Mouse (Mus musculus) heart, adult 2 months (tissue): ENCODE data around the gene Mphosph9.

Experiments used
- EP300 ChIP-seq: fragments of 200-500 bp; IDR thresholded peaks from 2 replicates; pipeline ENCODE4 v1.6.1; 2011; ENCODE audit warnings: low read depth, low read length, control low read depth; ENCODE audit not compliant: insufficient read depth
- POLR2A ChIP-seq: fragments of 200-500 bp; IDR thresholded peaks from 2 replicates; pipeline ENCODE4 v1.6.1; 2011; ENCODE audit warnings: mild to moderate bottlenecking, low read depth, low read length, control low read depth; ENCODE audit not compliant: insufficient read depth

DNA sequence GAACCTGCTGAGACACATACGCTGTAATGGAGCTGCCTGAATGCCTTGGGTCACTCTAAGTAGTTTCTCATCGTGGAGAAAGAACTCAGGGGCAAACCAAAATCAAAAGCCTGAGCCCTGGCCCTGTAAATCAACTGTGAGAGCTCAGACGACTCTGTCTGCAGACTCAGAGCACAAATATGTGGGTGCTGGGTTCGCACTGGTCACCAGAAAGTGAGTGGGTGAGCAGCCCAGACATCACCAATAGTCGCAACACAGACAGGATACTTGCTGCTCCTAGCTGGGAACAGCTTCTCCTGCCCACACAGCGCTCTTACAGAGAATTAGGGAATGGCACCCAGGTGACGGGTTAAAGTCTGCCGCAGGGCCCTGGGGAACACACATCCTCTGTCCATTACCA lies 74.2 kb downstream of the Mphosph9 start:
- TF ChIP-seq POLR2A (no peak), EP300 (no peak)
